Mouse (Mus musculus): ENCODE results near the gene Zfp157.

DNA sequence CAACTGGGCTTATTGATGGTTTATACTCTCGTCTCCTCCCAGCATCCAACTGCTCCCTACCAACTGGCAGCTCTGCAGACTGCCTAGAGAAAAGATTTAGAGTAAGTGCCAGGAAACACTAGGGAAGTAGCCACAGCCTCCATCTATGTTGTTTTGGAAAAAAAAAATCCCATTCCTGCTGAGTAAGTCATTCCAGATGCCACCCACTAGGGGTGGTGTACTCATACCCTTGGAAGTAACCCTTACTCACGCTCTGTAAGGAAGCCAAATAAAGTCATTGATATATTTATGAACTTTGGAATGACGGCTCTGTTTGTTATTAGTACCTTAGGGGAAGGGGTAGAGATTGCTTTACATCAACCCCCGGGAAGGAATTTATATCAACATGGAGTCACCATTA is 17.1 kb downstream of the Zfp157 start:
- no peak for TF ChIP-seq TAL1 (IDR thresholded peaks at IDR 0.05; ENCODE audit: low read length)
- TF ChIP-seq GATA1 (IDR thresholded peaks at IDR 0.05; ENCODE audit: low read length): no peak
